Mouse (Mus musculus) cerebellum, postnatal 36 days (tissue): ENCODE data around the gene Islr2.

Source experiments
- DNase-seq, 2 experiments: peaks; one replicate each; pipeline ENCODE4 v3.0.0; 2021 to 2022; ENCODE audit warnings: mixed read lengths in 2 of 2

The Islr2 gene

GRCm38 (mm10) chr9:58220218-58220903, 16.2 kb upstream of the Islr2 start:
- DNase-seq = peak; percentile 47 to 53

GRCm38 (mm10) chr9:58218539-58218938, 14.4 kb upstream of the Islr2 start:
- no peak for DNase-seq

- peak; percentile 32 to 43 for DNase-seq
Observed at GRCm38 (mm10) chr9:58216402-58216801, 12.3 kb upstream of the Islr2 start.

GRCm38 (mm10) chr9:58214519-58215180, 10.5 kb upstream of the Islr2 start:
- no peak for DNase-seq

- no peak for DNase-seq
Observed at GRCm38 (mm10) chr9:58213865-58214264, 9.7 kb upstream of the Islr2 start.

- no peak for DNase-seq
Observed at GRCm38 (mm10) chr9:58213377-58213776, 9.3 kb upstream of the Islr2 start.

GRCm38 (mm10) chr9:58210304-58210627, 6.1 kb upstream of the Islr2 start:
- DNase-seq = no peak

- no peak for DNase-seq
Observed at GRCm38 (mm10) chr9:58209462-58210303, 5.6 kb upstream of the Islr2 start.

GRCm38 (mm10) chr9:58206013-58206412, 1.9 kb upstream of the Islr2 start:
- DNase-seq = no peak

GRCm38 (mm10) chr9:58204448-58205000, 405 bp upstream of the Islr2 start:
- DNase-seq = peak; percentile 93 to 96

GRCm38 (mm10) chr9:58202676-58203453, 1.3 kb downstream of the Islr2 start:
- DNase-seq = no peak

GRCm38 (mm10) chr9:58201861-58202549, 2.1 kb downstream of the Islr2 start:
- DNase-seq = no peak

GRCm38 (mm10) chr9:58201091-58201842, 2.9 kb downstream of the Islr2 start:
- no peak for DNase-seq

GRCm38 (mm10) chr9:58200270-58201090, 3.6 kb downstream of the Islr2 start:
- DNase-seq = no peak

- DNase-seq = no peak
Observed at GRCm38 (mm10) chr9:58199381-58200269, 4.5 kb downstream of the Islr2 start.

- peak; percentile 36 to 46 for DNase-seq
Observed at GRCm38 (mm10) chr9:58198801-58199371, 5.2 kb downstream of the Islr2 start.

GRCm38 (mm10) chr9:58197781-58198701, 6.1 kb downstream of the Islr2 start:
- peak; percentile 53 to 60 for DNase-seq
